Mouse (Mus musculus) liver, adult 2 months (tissue): ENCODE measurements at regions not wholly inside any gene's neighbourhood (a gene's known extent, or its start where the extent isn't known, plus 50 kb on each side); places are given as distances from the start of the nearest gene placed in this dataset.

Source experiments
- CTCF ChIP-seq: fragments of 200-500 bp; IDR thresholded peaks from 2 replicates; pipeline ENCODE4 v1.5.1; 2011; ENCODE audit warnings: low read depth, low read length, control low read depth
- POLR2A ChIP-seq: fragments of 200-500 bp; IDR thresholded peaks from 2 replicates; pipeline ENCODE4 v1.6.1; 2011; ENCODE audit warnings: low read length, control low read depth; ENCODE audit not compliant: insufficient read depth; ENCODE audit errors: extremely low read depth

GRCm38 (mm10) chr5:37876240-37876639, 51.9 kb upstream of the Msx1 start:
- TF ChIP-seq POLR2A (no peak), CTCF (no peak)
